Mouse (Mus musculus) T-cell, adult 2 months (primary cell): ENCODE data around the gene Serpine2.

Experiments
- DNase-seq: peaks from one replicate; pipeline ENCODE4 v3.0.0; 2022; ENCODE audit warnings: low spot score

The Serpine2 gene

DNA sequence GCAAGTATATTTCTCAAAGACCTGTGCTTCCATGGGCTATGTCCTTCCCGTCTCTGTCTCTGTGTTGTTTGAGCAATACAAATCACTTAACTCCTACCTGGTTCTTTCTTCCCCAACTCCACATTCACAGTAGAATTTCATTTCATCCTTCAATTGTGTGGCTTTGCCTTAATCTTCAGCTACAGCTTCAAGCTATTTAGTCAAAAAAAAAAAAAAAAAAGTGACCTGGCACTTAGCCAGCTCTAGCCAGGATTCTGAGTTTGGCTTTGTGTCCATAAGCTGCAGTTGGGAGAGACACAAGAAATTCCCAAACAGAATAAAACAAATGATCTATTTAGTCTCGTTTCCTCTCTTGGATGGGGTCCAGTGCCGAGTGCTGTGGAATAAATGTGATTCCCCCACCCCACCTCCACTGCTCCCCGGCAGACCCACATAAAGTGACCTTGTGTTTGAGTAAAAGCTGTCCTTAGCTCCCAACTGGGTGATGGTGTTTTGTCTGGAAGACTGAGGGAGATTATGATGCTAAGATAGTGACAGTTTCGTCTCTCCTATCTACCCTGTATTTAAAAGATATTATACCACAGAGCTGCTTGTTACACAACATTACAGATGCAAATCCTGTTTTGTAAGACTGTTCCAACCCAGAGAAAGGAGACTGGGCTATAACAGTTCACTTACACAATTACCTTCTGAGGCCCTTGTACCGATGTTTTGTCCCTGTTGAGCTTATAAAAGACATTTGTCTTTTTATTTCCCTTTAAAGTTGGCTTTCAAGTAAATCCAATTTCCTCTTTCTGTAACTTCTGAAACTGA lies at the start of gene Serpine2:
Gene Serpine2, minus strand, starts transcription at position 51 of the 813 bp plus-strand sequence.
- DNase-seq = no peak

DNA sequence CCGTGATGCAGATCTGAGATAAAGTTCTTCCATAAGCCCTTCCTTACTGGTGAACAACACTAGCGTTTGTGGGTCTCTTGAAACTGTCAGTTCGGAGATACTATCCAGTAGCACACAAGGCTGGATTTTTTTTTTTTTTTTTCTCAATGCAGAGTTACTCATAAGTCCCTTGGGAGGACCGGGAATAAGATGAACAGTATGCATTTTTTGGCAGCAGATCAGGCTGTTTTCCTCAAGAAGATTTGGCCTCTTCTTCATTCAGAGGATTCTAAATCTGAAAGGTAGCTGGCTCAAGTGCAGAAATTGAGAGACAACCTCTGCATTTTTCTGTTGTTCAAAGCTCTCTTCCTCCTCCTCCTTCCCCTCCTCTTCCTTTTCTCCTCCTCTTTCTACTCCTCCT lies 46.8 kb upstream of the Serpine2 start:
- DNase-seq = no peak

DNA sequence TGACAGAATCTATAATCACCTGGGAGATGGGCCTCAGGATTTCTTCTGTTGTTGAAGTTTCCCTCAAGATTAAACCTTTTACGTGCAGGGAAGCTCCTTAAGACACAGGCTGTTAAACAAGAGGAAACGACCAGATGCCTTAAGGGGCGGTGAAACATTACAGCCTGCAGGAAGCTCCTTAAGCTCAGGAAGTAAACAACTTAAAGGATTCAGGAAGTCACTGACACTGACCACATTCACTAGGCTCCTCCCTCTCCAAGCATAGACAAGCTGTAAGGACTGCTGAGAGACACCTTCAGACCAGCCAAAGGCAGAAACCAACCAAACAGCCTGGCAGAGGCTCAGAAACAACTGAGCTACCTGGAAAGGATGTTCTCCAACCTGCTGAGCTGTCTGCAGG lies 44.3 kb upstream of the Serpine2 start:
- DNase-seq = no peak

DNA sequence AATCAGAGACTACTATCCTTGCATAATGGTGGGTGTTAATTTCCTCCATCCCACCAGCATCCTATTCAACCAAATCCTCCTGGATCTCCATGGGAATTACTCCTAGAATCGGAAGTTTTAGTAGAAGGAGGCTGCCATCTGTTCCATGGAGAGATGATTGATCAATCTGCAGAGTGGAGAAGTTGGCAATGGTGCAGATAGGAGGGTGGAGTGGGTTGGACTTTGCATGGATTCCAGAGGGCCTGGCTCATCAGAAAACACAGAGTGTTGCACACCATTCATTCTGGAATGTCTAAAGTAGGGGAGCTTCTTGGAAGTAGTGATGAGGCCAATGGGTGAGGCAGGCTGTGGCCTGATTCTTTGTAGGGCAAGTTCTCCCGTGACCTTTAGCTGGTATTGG lies 41.9 kb upstream of the Serpine2 start:
- DNase-seq = no peak

DNA sequence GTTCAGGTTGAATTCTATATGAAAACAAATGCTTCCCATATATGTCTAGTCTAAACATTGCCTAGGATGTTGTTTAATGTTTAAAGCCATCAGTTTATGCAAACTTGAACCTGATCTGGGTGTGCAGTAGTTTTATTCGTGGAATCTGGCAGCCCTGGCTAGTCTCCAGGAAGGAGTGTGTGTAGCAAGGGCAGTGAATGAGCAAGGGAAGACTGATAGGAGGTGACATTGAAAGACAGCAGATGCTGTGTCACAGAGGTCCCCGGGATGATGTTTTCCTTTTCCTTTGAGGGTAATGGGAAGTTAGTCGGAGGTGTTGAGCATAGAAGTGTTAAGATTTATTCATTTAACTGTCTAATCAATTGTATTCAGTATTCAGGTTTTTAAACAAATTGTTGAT lies 21.7 kb upstream of the Serpine2 start:
- DNase-seq = no peak

DNA sequence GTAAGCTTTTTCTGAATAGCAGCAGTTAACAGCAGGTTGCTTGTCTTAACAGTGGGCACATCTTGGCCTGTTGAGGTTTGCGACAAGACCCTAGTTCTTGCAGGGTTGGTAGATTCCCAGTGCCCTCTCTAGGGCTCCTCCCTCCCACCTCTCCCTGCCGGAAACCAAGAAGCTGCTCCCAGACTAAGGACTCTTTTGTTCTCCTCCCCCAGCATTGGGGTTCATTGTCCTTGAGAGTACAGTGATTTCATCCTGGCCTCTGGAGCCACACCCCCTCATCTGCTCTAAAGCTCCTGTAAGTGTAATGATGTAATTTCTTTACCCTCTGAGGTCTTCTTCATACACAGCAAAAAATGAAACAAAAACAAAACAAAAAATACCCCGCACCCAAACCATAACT lies 13.8 kb upstream of the Serpine2 start:
- no peak for DNase-seq

DNA sequence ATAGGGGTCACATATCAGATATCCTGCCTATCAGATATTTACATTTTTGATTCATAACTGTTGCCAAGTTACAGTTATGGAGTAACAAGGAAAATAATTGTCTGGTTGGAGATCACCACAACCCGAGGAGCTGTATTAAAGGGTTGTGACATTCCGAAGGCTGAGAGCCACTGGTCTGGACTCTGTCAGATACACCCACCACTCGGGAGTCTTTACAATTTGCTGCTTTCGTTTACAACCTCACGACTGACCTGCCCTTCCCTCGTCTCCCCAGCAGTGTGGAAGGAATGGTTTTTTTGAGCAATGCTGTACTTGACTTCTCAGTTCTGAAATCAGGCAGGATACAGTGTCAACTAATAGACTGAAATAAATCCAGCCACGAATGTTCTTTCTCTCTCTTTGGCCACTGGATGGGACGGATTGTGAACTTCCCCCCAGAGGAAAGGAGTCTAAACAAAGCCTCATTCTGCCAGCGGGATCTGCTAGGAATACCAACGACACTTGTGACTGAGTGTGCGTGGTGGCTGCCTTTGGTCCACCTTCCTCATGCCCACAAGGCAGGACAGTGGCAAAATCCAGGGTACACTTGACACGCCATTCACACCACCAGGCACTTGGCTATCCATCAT lies 455 bp downstream of the Serpine2 start:
- DNase-seq = no peak

DNA sequence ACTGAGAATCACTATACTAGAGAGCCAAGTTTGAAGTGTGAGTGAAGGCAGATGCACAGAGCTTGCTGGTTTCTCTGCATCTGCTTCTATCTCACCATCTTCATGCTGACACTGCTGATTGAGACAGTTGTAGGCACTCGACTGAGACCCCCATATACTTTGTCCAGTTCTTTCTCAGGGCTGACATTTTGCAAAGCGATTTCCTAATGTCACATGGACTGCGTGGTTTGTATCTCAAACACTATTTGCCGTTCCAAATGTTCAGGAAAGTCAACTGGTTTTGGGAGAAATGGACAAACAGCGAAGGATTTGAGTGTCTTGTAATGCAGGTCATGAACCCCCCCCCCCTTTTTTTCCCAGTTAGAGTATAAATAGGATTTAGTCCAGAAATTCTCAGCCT lies 1.0 kb downstream of the Serpine2 start:
- DNase-seq = no peak

DNA sequence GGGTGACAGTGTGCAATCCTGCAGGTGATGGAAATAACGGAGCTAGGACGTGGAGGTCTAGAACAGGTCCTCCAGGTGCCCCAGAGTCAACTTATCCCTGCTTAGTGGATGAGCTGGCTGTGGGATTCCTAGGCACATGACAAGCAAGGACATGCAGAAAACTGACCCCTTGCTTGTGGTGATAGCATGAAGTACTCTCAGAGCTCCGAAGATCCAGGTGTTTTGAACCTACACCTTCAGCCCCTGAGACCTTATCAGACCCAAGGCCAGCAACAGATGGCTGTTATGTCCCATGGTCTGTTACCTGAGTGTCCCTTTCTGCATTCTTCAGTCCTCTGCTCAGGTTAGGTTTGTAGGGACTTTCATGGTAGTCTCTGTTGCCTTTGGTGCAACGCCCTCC lies 2.0 kb downstream of the Serpine2 start:
- DNase-seq = no peak

DNA sequence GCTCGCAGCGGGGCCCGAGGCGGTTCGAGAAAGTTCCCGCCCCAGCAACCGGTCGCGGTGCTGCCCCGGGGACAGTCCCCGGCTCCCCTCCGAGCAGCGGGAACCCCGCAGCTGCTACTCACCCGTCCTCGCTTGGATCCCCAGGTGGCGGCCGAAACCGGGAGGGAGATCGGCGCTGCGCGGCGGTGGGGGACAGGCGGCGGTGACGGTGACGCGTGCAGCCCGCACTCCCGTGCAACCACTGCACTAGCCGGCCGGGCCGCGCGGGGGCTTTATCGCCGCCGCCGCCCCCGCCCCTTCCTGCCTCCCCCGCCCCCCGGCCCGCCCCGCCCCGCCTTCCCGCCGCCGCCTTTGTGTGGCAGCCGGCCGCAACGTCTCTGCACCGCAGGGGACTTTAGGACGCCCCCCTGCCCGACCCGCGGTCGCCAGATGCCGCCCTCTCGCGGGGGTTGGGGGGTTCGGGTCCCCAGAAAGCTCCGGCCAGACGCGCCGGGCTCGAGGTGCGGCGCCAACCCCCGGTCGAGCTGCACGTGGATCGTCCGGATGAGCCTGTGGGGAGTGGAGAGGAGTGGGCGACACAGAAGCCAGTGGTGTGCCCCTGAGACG lies 2.5 kb downstream of the Serpine2 start:
- peak; percentile 12 for DNase-seq

DNA sequence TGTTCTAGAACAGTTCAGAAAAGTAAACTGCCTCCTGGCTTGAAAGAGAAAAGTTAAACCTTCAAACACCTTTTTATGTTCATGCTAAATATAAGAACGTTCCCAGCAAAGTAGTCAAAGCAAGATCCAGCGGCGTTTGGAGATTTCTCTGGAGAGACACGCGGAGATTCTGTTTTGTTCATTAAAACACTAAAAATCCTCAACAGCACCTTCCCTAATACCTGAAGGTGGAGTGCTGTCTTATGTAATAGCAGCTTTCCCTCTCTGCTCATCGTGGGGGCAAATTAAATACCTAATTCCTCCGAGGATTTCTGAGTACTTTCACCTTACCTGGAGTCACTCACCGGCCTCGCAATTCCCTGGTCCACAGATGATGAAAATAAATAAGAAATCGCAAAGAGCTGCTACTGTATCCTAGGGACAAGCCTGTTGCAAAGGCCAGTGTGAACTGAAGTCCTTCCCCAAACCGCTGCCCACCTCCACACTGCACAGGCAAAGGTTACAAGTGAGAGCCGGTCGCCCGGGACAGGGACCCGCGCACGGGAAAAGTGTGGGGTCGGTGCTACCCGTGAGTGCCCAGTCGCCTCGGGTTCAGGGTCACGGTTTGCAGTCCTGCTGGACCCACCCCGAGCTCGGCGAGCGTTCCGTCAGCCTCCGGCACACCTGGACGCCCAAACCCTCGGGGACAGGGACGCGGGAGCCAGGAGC lies 3.1 kb downstream of the Serpine2 start:
- DNase-seq = no peak

DNA sequence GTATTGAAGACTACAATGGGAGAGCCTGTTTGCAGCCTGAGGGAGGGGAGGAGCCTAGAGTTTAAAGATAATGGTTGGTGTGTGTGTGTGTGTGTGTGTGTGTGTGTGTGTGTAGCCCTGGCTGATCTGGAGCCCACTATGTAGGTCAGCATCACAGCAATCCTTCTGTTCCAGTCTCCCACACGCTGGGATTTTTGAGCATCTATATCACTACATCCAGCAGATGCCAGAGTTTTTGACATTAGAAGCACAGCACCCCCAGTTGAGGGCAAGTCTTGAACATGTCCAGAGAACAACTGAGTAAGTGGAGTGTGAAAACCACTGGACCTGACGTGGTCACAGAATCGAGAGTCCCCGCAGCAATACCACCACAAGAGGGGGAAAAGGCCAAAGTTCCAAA lies 4.2 kb downstream of the Serpine2 start:
- DNase-seq = no peak

DNA sequence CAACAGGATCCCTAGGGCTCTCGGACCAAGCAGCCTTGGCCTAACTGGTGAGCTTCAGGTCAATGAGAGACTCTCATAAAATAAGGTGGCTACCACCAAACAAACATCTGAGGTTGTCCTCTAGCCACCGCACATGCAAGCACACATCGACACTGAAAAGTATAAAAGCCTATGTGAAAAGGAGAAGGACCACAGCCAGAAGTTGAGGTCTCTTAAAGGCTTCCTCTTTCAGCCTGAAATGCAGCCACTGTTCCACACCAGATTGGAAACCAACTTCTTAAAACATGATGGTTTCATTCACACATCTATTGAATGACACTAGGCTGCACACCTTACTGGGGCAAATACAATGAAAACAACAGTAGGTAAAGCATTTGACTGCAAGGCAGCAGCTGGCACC lies 7.5 kb downstream of the Serpine2 start:
- no peak for DNase-seq

DNA sequence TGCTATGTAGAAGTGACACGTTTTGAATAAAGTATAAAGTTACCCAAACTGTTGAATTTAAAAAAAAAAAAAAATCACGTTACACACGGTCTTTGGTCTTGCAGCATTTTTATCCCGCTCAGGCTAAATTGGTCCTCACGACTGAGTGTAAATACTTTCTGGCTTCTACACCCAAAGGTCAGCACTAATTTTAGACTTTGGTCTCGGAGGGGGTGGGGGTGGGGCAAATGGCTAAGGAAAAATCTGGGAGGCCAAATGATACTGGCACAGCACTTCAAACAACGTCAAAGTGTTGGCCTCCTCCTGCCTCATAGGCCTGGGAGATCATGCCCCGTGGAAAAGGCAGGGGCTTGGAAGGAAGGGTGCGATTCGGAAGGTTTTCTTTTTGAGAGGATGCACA lies 10.6 kb downstream of the Serpine2 start:
- no peak for DNase-seq

DNA sequence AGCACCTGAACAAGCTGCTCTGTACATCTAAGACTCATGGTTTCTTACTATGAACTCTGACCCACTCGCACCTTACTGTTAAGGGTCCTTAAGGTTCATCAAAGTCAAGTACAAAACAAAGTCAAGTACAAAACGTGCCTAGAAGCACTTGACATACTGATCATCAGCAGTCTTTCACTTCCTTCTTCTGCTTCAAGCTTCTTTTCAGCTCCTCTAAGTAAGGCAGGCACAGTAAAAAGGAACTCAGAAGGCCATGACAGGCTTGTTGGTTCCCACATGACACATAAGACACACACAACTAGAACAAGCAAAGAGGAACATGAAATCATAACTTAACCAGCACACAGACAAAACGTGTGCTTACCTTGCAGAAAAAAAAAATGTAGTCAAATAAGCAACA lies 12.3 kb downstream of the Serpine2 start:
- no peak for DNase-seq

DNA sequence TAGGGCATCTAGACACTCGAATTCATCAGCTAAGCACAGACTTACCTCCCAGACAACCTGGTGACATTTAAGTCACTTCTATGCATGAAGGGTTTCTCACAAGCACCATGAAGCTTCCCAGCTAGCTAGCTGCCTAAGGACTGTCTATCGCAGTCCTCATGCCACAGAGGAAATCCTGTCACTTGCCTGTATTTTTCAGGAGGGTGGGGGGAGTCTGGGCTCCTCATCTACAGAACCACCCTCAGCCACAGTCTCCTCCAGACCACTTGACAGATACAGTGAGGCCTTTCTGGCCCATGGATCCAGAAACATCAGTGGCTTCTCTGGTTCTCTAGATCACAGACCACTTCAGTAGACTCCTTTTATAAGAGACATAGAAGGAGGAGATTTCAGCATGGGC lies 14.1 kb downstream of the Serpine2 start:
- DNase-seq = no peak

DNA sequence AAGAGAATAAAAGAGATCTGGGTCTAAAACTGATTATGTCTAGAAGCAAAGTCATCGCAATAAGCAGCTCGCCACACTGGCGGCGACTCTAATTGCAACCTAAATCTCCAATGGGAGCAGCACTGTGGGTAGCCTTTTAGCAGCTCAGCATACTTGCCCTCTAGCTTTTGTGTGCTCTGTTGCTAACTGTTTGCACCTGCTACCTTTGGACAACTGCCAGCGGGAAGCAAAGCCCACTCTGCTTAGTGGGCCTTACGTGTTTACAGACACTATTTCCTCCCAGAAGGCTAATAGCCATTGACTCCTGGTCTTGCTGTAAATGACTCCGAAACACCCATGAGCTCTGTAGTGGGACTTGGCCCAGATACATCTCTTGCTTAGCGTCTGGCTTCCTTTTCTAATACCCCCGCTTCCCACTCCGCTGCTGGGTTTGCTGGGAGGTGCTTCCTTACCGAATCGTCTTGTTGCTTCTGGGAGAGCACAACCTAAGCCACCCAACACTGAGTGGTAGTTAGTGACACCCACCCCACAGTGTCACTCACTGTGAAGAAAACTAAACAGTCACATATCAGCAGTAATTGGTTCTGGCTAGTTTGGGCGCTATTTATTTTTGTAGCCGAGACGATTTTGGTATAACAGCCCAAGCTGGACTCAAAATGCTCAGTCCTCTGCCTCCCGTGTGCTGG lies 28.1 kb downstream of the Serpine2 start:
- DNase-seq = no peak

DNA sequence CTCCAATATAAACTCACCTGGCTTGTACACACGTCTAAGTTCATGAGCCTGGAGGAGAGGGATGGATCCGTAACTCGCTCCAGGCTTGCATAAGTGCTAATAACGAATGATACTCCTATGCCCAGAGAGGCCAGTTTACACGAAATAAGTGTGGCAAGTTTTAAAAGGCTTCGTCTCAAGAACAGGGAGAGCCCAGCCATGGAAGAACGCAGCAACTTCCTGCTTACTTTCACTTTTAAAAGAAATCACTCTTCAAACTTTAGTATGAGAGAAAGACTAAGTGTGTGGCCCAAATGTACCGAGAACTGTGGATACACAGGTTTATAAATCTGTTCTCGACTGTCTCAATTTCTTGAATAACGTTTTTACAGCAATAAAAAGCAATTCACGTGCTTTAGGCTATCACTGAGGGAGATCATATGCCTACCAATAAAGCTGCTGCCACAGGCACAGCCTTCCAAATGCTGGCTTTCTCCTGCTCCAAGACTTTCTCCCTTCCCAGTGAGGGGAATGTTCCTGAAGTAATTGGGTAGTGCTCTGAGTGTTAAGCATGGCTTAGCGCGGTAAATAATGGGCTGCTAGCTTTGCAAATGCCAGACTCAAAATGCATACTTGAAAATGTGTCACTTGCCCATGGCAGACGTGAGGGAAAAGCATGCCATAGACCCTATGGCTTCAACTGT lies 36.9 kb downstream of the Serpine2 start:
- no peak for DNase-seq

DNA sequence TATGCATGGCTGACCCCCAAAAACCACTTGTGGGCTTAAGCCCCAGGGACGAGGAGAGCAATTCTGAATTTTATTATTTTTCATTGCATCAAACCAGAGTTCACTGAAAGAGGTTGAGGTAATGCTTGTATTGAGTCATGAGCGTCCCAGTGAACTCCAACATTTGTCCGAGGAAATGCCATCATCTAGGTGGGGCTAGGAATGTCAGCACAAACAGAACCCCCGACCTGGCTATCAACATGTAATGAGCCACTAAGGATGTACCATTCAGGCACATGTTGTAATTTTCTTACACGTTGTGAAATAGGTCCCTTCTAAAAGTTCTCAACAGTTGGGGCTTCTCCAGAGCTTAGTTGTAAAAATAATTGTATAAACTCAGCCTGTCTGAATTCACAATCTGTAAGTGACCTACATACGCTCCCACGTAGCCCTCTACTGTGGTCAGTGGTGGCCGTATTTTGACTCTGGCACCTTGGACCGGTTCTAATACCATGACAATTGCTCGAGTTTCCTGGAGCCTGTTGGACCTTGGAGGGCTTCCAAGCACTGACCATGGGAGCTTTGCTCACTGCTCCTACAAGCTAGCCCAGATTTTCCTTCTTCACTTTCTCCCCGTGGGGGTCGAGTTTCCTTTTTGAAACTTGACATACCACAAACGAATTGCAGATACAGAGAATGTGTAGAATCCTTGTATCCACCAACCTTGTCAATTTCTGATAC lies 38.0 kb downstream of the Serpine2 start:
- DNase-seq = no peak

DNA sequence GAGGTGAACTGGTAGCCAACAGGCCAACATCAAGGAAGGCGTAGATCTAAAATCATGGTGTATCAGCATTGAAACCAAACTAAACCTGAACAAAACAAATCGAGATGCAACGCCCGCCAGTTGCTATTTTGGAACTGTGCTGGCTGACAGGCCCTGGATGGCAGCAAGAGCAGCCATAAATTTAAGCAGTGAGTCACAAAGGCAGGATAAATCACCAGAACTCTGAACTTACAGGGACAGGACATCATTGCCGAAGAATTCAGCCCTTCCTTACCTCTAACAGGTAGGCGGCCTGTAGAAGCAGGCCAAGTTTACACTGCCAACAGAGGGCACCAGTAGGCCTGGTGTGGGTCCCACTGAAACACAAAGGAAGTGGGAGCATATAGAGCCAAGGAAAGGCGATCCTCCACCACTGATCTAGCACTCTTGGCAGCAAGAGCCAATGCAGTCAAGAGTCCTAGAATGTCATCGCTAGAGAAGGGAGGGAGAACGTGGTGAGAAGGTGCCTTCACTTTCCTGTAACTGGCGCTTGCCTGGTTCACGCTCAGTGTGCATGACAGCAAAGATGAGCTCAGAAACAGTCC lies 41.6 kb downstream of the Serpine2 start:
- DNase-seq = no peak

DNA sequence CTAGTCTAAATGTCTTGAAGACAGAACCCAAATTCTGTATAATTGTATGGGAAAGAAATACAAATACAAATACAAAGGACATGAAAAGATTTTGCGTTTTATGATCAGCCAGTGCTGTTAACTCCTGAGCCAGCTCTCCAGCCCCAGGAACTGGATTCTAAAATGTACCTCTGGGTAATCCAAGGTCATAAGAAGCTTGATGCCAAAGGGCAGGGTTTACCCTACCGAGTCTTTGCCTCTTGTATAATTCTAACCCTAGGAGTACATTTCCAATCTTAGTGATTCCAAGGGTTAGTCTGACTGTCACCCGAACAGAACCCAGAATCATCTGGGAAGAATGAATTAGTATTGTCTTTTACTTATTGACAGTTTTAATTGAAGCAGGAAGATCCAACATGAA lies 45.5 kb downstream of the Serpine2 start:
- no peak for DNase-seq
